Mouse (Mus musculus) embryonic facial prominence, embryonic 12.5 days (tissue): ENCODE data around the gene Aff3. TPM values are rescaled to one million over a fixed set of nuclear protein-coding genes. Genes with fewer than 3 reads are reported as not detected.
A peak's percentile ranks its signal among the peaks of the same experiment; 100 is the strongest.

Source experiments
- ATAC-seq: fragments of 200-750 bp; cut with Nextera tagmentation; 2 replicates; pipeline ENCODE4 v1.8.0; 2017; ENCODE audit not compliant: insufficient number of reproducible peaks, insufficient read depth, low FRiP score, low TSS enrichment
- H3K27ac ChIP-seq: fragments of 300-500 bp; sonication (generic); 2 replicates; pipeline ENCODE4 v1.5.1; 2016; ENCODE audit warnings: mild to moderate bottlenecking
- H3K27me3 ChIP-seq: fragments of 300-500 bp; sonication (generic); 2 replicates; pipeline ENCODE4 v1.6.1; 2016; ENCODE audit warnings: mild to moderate bottlenecking, moderate library complexity
- H3K36me3 ChIP-seq: fragments of 300-500 bp; sonication (generic); 2 replicates; pipeline ENCODE4 v1.6.1; 2016; ENCODE audit warnings: mild to moderate bottlenecking
- H3K4me1 ChIP-seq: fragments of 300-500 bp; sonication (generic); 2 replicates; pipeline ENCODE4 v1.6.1; 2016
- H3K4me2 ChIP-seq: fragments of 300-500 bp; sonication (generic); replicated peaks from 2 replicates; pipeline ENCODE4 v1.6.1; 2016; ENCODE audit warnings: mild to moderate bottlenecking, moderate library complexity
- H3K4me3 ChIP-seq: fragments of 300-500 bp; sonication (generic); 2 replicates; pipeline ENCODE4 v1.5.1; 2016; ENCODE audit warnings: mild to moderate bottlenecking
- H3K9ac ChIP-seq: fragments of 300-500 bp; sonication (generic); 2 replicates; pipeline ENCODE4 v1.6.1; 2016; ENCODE audit warnings: mild to moderate bottlenecking, moderate library complexity
- H3K9me3 ChIP-seq: fragments of 300-500 bp; sonication (generic); 2 replicates; pipeline ENCODE4 v1.6.1; 2016; ENCODE audit warnings: mild to moderate bottlenecking, moderate library complexity
- WGBS: fragments of 180-500 bp; shearing (Covaris S2); methylation state at CpG from one replicate; pipeline ENCODE4 v1.1.7; 2016; 5-methylcytosine and 5-hydroxymethylcytosine counted together
- polyA plus RNA-seq: library from polyadenylated mRNA; unstranded; fragments of >200 nt; fragmentation: Nextera tagmentation; extraction: Ambion mirVana; gene quantifications from 2 replicates; pipeline ENCODE4 v1.2.1, GENCODE M21; 2016

Gene Aff3
- polyA plus RNA-seq, 1 experiment from 2014 or later = 32.9 TPM

DNA sequence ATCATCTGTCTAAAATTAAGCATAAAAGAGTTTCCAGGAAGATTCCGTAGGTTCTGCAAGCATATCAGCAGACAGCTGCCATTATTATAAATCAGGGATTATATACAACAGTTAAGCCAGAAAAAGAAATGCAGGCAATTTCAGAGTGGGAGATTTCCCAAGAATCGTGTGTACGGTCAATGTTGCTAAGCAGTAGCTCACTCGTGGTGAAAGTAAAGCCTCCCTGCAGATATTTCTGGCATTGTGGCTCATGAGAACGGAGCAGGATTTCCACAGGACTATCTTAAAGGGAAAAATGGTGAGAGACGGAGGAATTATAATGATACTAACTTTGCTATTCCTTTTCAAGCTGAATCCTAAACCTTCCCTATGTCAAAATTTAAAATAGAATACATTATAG lies 76.0 kb downstream of the Aff3 start:
- no peak for ATAC-seq
- Histone ChIP-seq H3K4me3 (no peak overlapping the region), H3K9ac (no peak overlapping the region), H3K27me3 (no peaks in the 10 kb centered on the region), H3K36me3 (0 out of 2 replicates have a peak, but pooled peaks cover 3% of the 10 kb centered on the region), H3K27ac (no peak overlapping the region), H3K4me2 (no peak overlapping the region), H3K4me1 (0 out of 2 replicates have a peak, but pooled peaks cover 8% of the 10 kb centered on the region), H3K9me3 (no peaks in the 10 kb centered on the region)
- WGBS = 86% methylated on average over 6 of the region's 6 CpGs

DNA sequence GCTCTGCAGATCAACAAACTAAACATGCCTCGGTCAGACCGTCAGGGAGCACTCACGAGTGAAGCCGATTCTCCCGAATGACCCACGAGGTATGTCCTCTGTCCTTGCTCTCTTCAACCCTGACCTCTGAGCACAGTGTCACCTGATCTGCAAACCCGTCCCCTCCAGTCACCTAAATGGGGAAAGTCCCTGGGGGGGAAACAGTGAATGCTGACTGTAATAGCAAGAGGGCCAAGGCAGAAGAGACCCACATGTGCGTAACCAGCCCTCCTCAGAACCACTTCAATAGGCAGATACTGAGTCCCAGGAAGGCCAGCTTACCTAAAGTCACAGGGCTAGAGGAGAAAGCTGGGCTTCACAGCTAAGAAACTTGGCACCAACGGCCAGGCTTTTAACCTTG lies 82.4 kb downstream of the Aff3 start:
- WGBS = 73% methylated on average over 9 of the region's 9 CpGs
- H3K36me3 ChIP-seq = 0 out of 2 replicates have a peak, but pooled peaks cover 4% of the 10 kb centered on the region
- H3K4me2 ChIP-seq = no peak overlapping the region
- no peaks in the 10 kb centered on the region for H3K9me3 ChIP-seq
- H3K4me1 ChIP-seq = peaks cover 15% of the 10 kb centered on the region
- H3K27ac ChIP-seq = no peak overlapping the region
- no peak overlapping the region for H3K9ac ChIP-seq
- no peak overlapping the region for H3K4me3 ChIP-seq
- no peaks in the 10 kb centered on the region for H3K27me3 ChIP-seq
- no peak for ATAC-seq

- Histone ChIP-seq H3K27ac (no peak overlapping the region), H3K27me3 (no peaks in the 10 kb centered on the region), H3K9ac (no peak overlapping the region), H3K4me3 (no peak overlapping the region), H3K4me1 (peaks cover 17% of the 10 kb centered on the region), H3K9me3 (no peaks in the 10 kb centered on the region), H3K36me3 (0 out of 2 replicates have a peak, but pooled peaks cover 4% of the 10 kb centered on the region), H3K4me2 (no peak overlapping the region)
- WGBS = 87% methylated on average over 2 of the region's 2 CpGs
- ATAC-seq = no peak
These were observed 84.2 kb downstream of the Aff3 start for GRCm38 (mm10) chr1:38580572-38580971.

GRCm38 (mm10) chr1:38578339-38578738 lies 86.4 kb downstream of the Aff3 start:
- H3K4me2 ChIP-seq = no peak overlapping the region
- no peak overlapping the region for H3K4me3 ChIP-seq
- H3K27me3 ChIP-seq = no peaks in the 10 kb centered on the region
- 25% methylated on average over 5 of the region's 5 CpGs for WGBS
- H3K9me3 ChIP-seq = no peaks in the 10 kb centered on the region
- H3K36me3 ChIP-seq = no peaks in the 10 kb centered on the region
- no peak overlapping the region for H3K9ac ChIP-seq
- peaks cover 15% of the 10 kb centered on the region for H3K4me1 ChIP-seq
- no peak for ATAC-seq
- H3K27ac ChIP-seq = no peak overlapping the region; the same call in 1 of the 2 replicates

- Histone ChIP-seq H3K9ac (no peak overlapping the region), H3K27me3 (no peaks in the 10 kb centered on the region), H3K4me1 (peaks cover 38% of the 10 kb centered on the region), H3K36me3 (no peaks in the 10 kb centered on the region), H3K27ac (no peak overlapping the region), H3K4me2 (no peak overlapping the region), H3K9me3 (no peaks in the 10 kb centered on the region), H3K4me3 (no peak overlapping the region)
- ATAC-seq = no peak
- whole genome bisulfite sequencing = 76% methylated on average over 3 of the region's 3 CpGs
These were observed 97.0 kb downstream of the Aff3 start for GRCm38 (mm10) chr1:38567791-38568190.

GRCm38 (mm10) chr1:38566101-38566678 lies 98.6 kb downstream of the Aff3 start:
- Histone ChIP-seq H3K9ac (no peak overlapping the region), H3K4me2 (no peak overlapping the region), H3K9me3 (no peaks in the 10 kb centered on the region), H3K36me3 (no peaks in the 10 kb centered on the region), H3K27me3 (no peaks in the 10 kb centered on the region), H3K4me3 (no peak overlapping the region), H3K4me1 (peaks cover 39% of the 10 kb centered on the region), H3K27ac (peak overlapping the region; percentile 26; the same call in 1 of the 2 replicates)
- 52% methylated on average over 9 of the region's 9 CpGs for WGBS
- no peak for ATAC-seq

- H3K9me3 ChIP-seq = no peaks in the 10 kb centered on the region
- H3K9ac ChIP-seq = no peak overlapping the region
- no peak overlapping the region for H3K4me3 ChIP-seq
- peaks cover 39% of the 10 kb centered on the region for H3K4me1 ChIP-seq
- 46% methylated on average over 7 of the region's 7 CpGs for WGBS
- no peak overlapping the region for H3K4me2 ChIP-seq
- no peaks in the 10 kb centered on the region for H3K36me3 ChIP-seq
- ATAC-seq = peak; percentile 50; the same call in 1 of the 2 replicates
- H3K27me3 ChIP-seq = no peaks in the 10 kb centered on the region
- 0 out of 2 replicates have a peak overlapping the region, but pooled peaks have one; percentile 41 for H3K27ac ChIP-seq
These were observed 99.4 kb downstream of the Aff3 start for GRCm38 (mm10) chr1:38565295-38565777.

GRCm38 (mm10) chr1:38562397-38563199 lies 102.2 kb downstream of the Aff3 start:
- 42% methylated on average over 11 of the region's 11 CpGs for WGBS
- no peak for ATAC-seq
- H3K4me2 ChIP-seq = no peak overlapping the region
- no peaks in the 10 kb centered on the region for H3K27me3 ChIP-seq
- no peaks in the 10 kb centered on the region for H3K36me3 ChIP-seq
- H3K9me3 ChIP-seq = no peaks in the 10 kb centered on the region
- H3K4me1 ChIP-seq = peaks cover 39% of the 10 kb centered on the region
- H3K27ac ChIP-seq = no peak overlapping the region
- H3K4me3 ChIP-seq = no peak overlapping the region
- no peak overlapping the region for H3K9ac ChIP-seq

GRCm38 (mm10) chr1:38561331-38561730 lies 103.4 kb downstream of the Aff3 start:
- H3K27ac ChIP-seq = no peak overlapping the region
- no peaks in the 10 kb centered on the region for H3K27me3 ChIP-seq
- H3K4me1 ChIP-seq = peaks cover 31% of the 10 kb centered on the region
- H3K4me2 ChIP-seq = no peak overlapping the region
- no peaks in the 10 kb centered on the region for H3K36me3 ChIP-seq
- H3K9ac ChIP-seq = no peak overlapping the region
- ATAC-seq = no peak
- WGBS = 82% methylated on average over 7 of the region's 7 CpGs
- H3K9me3 ChIP-seq = no peaks in the 10 kb centered on the region
- no peak overlapping the region for H3K4me3 ChIP-seq

- no peak overlapping the region for H3K27ac ChIP-seq
- no peak overlapping the region for H3K9ac ChIP-seq
- H3K27me3 ChIP-seq = no peaks in the 10 kb centered on the region
- peaks cover 24% of the 10 kb centered on the region for H3K4me1 ChIP-seq
- no peak overlapping the region for H3K4me3 ChIP-seq
- 81% methylated on average over 9 of the region's 9 CpGs for WGBS
- H3K9me3 ChIP-seq = no peaks in the 10 kb centered on the region
- H3K4me2 ChIP-seq = no peak overlapping the region
- H3K36me3 ChIP-seq = no peaks in the 10 kb centered on the region
- ATAC-seq = no peak
These were observed 104.1 kb downstream of the Aff3 start for GRCm38 (mm10) chr1:38560666-38561065.

DNA sequence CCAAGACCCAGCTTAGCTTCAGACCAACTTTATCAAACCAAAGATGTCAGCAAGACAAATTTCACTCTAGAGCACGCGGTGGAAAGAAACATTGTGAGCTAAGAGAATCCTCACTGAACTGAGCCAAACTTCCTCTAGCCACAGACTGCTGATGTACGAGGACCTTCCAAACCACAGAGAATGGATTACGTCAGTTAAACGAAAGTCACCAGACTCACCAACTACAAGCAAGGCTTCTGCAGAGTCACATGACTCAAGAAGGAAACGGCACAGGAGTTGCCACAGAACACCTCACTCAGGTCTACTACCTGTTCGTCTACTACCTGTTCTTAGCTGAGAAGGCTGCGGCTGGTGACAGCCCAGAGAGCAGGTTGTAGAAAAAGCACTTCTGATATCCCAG lies 107.1 kb downstream of the Aff3 start:
- no peak overlapping the region for H3K27ac ChIP-seq
- no peaks in the 10 kb centered on the region for H3K36me3 ChIP-seq
- H3K9me3 ChIP-seq = no peaks in the 10 kb centered on the region
- H3K9ac ChIP-seq = no peak overlapping the region
- WGBS = 84% methylated on average over 8 of the region's 8 CpGs
- no peak overlapping the region for H3K4me3 ChIP-seq
- no peak for ATAC-seq
- no peaks in the 10 kb centered on the region for H3K27me3 ChIP-seq
- no peak overlapping the region for H3K4me2 ChIP-seq
- H3K4me1 ChIP-seq = peaks cover 7% of the 10 kb centered on the region; the same call in 1 of the 2 replicates

DNA sequence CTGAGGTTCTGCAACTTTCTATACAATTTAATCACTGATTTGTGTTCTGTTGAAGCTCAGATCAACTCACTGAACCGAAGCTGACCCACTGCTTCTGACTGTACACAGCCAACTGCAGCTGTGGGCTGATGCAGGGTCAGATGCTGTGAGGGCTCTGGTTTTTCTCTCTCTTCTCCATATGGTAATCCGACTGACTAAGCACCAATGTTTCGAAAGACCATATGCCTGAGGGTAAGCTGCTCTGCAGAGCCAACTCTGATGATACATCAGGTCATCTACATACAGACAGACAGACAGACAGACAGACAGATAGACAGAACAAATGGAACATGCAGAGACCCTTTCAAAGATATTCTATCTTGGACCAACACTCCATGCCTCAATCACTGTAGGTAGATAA lies 110.2 kb downstream of the Aff3 start:
- H3K27ac ChIP-seq = no peak overlapping the region
- no peaks in the 10 kb centered on the region for H3K27me3 ChIP-seq
- H3K4me3 ChIP-seq = no peak overlapping the region
- H3K36me3 ChIP-seq = no peaks in the 10 kb centered on the region
- no peak overlapping the region for H3K9ac ChIP-seq
- no peak overlapping the region for H3K4me2 ChIP-seq
- 78% methylated on average over 3 of the region's 3 CpGs for WGBS
- no peak for ATAC-seq
- H3K9me3 ChIP-seq = no peaks in the 10 kb centered on the region
- H3K4me1 ChIP-seq = peaks cover 7% of the 10 kb centered on the region; the same call in 1 of the 2 replicates
